Comparison of ENCODE assay signal across 10 mouse cellular contexts in genomic region chr11:88989530-88989929, GRCm38 (mm10). TPM values are rescaled to one million over a fixed set of nuclear protein-coding genes. Genes with fewer than 3 reads are reported as not detected.
DNase-seq lines count a peak whose midpoint lies in the region; ATAC-seq and TF ChIP-seq lines count a peak whose summit lies in the region.
"Had no signal": no experiment of that assay in that cellular context is flagged by ENCODE, and none has a peak within 500 bp of the region (broad histone marks: within the 10 kb centered on the region; RNA-seq: fewer than 3 reads in every experiment).

No protein-coding gene starts in this region.

- TF ChIP-seq CTCF in intestine, postnatal 0 days (IDR thresholded peaks at IDR 0.05; ENCODE audit: low read depth): peak; percentile 75

- no peak overlapping the region for H3K9ac ChIP-seq in intestine, postnatal 0 days (ENCODE audit: low read depth, low read length)
- no peak overlapping the region for H3K9ac ChIP-seq in midbrain, embryonic 11.5 days (ENCODE audit: low read length)
- H3K9ac ChIP-seq: neural tube, embryonic 13.5 days had no signal

- H3K36me3 ChIP-seq in intestine, postnatal 0 days (ENCODE audit: control insufficient read depth, insufficient read depth): peaks cover 15% of the 10 kb centered on the region; the same call in 1 of the 2 replicates
- 0 out of 2 replicates have a peak, but pooled peaks cover 4% of the 10 kb centered on the region for H3K36me3 ChIP-seq in midbrain, embryonic 11.5 days (ENCODE audit: control insufficient read depth, insufficient read depth, low read length)

- H3K4me2 ChIP-seq in intestine, postnatal 0 days (replicated peaks; ENCODE audit: low read depth): no peak overlapping the region
- H3K4me2 ChIP-seq in midbrain, embryonic 11.5 days: no peak overlapping the region
- H3K4me2 ChIP-seq: neural tube, embryonic 13.5 days had no signal

- DNase-seq in cerebellum, postnatal 10 days: peak; percentile 11 to 58
- DNase-seq in cerebellum, postnatal 4 days (ENCODE audit: low spot score in 2 of 2): no peak
- peak; percentile 60 for DNase-seq in retina, adult 2 months (ENCODE audit: low read depth, low spot score)
- no peak for DNase-seq in retina, embryonic 14.5 days (ENCODE audit: low spot score)
- DNase-seq in retina, postnatal 7 days (ENCODE audit: low read depth, low spot score): peak; percentile 46
- DNase-seq in cerebellum, postnatal 36 days: no peak
- no peak for DNase-seq in midbrain, embryonic 11.5 days (ENCODE audit: low spot score, missing footprints)
- DNase-seq: heart, adult 11 months had no signal

- no peaks in the 10 kb centered on the region for H3K27me3 ChIP-seq in intestine, postnatal 0 days (replicated peaks; ENCODE audit: control insufficient read depth, insufficient read depth, low read length)
- no peaks in the 10 kb centered on the region for H3K27me3 ChIP-seq in midbrain, embryonic 11.5 days (ENCODE audit: control insufficient read depth, insufficient read depth, low read length)
- H3K27me3 ChIP-seq: neural tube, embryonic 13.5 days had no signal

- H3K4me3 ChIP-seq in intestine, postnatal 0 days (ENCODE audit: low read depth, low read length): no peak overlapping the region
- H3K4me3 ChIP-seq in midbrain, embryonic 11.5 days (ENCODE audit: low read depth, low read length): no peak overlapping the region
- H3K4me3 ChIP-seq: neural tube, embryonic 13.5 days had no signal

- WGBS in intestine, postnatal 0 days: 53% methylated on average over 5 of the region's 5 CpGs
- WGBS in midbrain, embryonic 11.5 days: 68% methylated on average over 5 of the region's 5 CpGs

- peak; percentile 55; the same call in 1 of the 2 replicates for ATAC-seq in intestine, postnatal 0 days
- ATAC-seq in midbrain, embryonic 11.5 days (ENCODE audit: low FRiP score): no peak

- no peaks in the 10 kb centered on the region for H3K4me1 ChIP-seq in intestine, postnatal 0 days (replicated peaks; ENCODE audit: control insufficient read depth, insufficient read depth, low read length)
- no peaks in the 10 kb centered on the region for H3K4me1 ChIP-seq in midbrain, embryonic 11.5 days (ENCODE audit: control insufficient read depth, insufficient read depth, low read length)
- H3K4me1 ChIP-seq: neural tube, embryonic 13.5 days had no signal

- no peak overlapping the region for H3K27ac ChIP-seq in intestine, postnatal 0 days (ENCODE audit: low read depth, low read length)
- H3K27ac ChIP-seq in midbrain, embryonic 11.5 days (ENCODE audit: low read depth, low read length): no peak overlapping the region
- H3K27ac ChIP-seq: neural tube, embryonic 13.5 days had no signal

- no peaks in the 10 kb centered on the region for H3K9me3 ChIP-seq in intestine, postnatal 0 days (ENCODE audit: control insufficient read depth)
- no peaks in the 10 kb centered on the region for H3K9me3 ChIP-seq in midbrain, embryonic 11.5 days (ENCODE audit: control insufficient read depth, low read length)
- H3K9me3 ChIP-seq: neural tube, embryonic 13.5 days had no signal

RNA-seq across cellular contexts. Expression of gene Trim25, which starts 9.6 kb away (rescaled TPM):
- 24.2 and 26.2 TPM in 2 replicates for polyA plus RNA-seq in intestine, postnatal 0 days (2015; fragmentation: Nextera tagmentation; extraction: Ambion mirVana)
- polyA plus RNA-seq in midbrain, embryonic 11.5 days (2014; fragmentation: Nextera tagmentation; extraction: Ambion mirVana): 2.9 TPM in 2 replicates

RNA-seq across cellular contexts. Expression of gene Coil, which starts 19.5 kb away (rescaled TPM):
- polyA plus RNA-seq in intestine, postnatal 0 days (2015; fragmentation: Nextera tagmentation; extraction: Ambion mirVana): 4.1 and 4.6 TPM in 2 replicates
- polyA plus RNA-seq in midbrain, embryonic 11.5 days (2014; fragmentation: Nextera tagmentation; extraction: Ambion mirVana): 24.2 and 24.5 TPM in 2 replicates

RNA-seq across cellular contexts. Expression of gene Elobl, which starts 22.8 kb away (rescaled TPM):
- not detected in 2 replicates for polyA plus RNA-seq in intestine, postnatal 0 days (2015; fragmentation: Nextera tagmentation; extraction: Ambion mirVana)
- not detected in 2 replicates for polyA plus RNA-seq in midbrain, embryonic 11.5 days (2014; fragmentation: Nextera tagmentation; extraction: Ambion mirVana)
- polyA plus RNA-seq: neural tube, embryonic 13.5 days had no signal

RNA-seq across cellular contexts. Expression of gene Scpep1, which starts 34.3 kb away (rescaled TPM):
- 191 and 210 TPM in 2 replicates for polyA plus RNA-seq in intestine, postnatal 0 days (2015; fragmentation: Nextera tagmentation; extraction: Ambion mirVana)
- polyA plus RNA-seq in midbrain, embryonic 11.5 days (2014; fragmentation: Nextera tagmentation; extraction: Ambion mirVana): 74.2 and 76.7 TPM in 2 replicates

Comparison
In these comparisons a context has a peak if more than half of its experiments do, and no peak if none do; other contexts are left out.
1. DNase-seq: peak in cerebellum, postnatal 10 days (2 of 2), retina, adult 2 months (single experiment) and retina, postnatal 7 days (single experiment); none in cerebellum, postnatal 4 days (0 of 2), retina, embryonic 14.5 days (single experiment), cerebellum, postnatal 36 days (0 of 2) and midbrain, embryonic 11.5 days (single experiment).